Mouse (Mus musculus): ENCODE data around the gene Eif2b3. TPM values are rescaled to one million over a fixed set of nuclear protein-coding genes. Genes with fewer than 3 reads are reported as not detected.

The Eif2b3 gene
- total RNA-seq, 2 experiments from 2014 or later = 27.0 to 30.2 TPM

DNA sequence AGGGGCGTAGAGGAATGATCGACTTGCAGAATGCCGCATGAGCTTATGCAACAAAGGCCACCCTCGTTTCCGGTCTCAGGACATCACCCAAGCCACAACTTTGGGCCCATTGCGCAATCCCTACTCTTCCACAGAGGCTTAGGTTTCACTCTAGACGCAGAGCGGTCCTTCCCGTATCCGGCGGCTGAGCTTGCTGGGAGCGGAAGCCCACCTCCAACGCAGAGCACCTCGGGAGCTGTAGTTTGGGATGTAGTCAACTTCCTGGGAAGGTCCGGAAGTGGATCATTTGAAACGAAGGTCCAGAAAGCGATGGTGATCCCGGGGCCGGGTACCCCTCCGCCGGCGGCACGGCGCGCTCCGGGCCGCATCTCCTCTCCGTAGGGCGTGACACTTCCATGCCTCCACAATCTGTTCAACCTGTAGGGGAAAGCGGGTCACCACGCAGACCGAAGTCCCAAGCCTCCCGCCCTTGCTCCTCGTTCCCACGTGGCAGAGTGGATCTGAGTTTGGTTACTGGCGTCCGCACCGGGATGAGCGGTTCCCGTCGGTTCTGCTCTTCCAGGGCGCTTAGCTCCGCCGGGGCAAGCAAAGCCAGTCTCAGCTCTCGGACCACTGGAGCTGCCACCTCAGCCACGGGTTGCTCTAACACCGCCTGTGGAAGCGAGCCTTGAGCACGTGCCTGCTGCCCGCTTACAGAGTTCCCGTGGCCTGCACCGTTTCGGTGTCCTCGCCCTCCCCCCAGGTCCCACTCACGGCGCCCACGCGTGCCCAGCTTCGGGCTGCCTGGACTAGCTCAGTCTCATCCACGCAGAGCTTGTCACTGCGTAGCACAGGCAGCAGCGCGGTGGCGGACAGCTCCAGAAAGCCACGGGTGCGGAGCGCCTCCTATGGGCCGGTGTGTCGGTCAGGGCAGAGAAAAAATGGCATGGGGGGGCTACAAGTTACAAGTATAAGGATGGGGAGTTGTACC, 101.5 kb downstream of the Eif2b3 start:
- DNase-seq = peak; percentile 92
- intact Hi-C loops (cut with DNase I) = no loop called here

DNA sequence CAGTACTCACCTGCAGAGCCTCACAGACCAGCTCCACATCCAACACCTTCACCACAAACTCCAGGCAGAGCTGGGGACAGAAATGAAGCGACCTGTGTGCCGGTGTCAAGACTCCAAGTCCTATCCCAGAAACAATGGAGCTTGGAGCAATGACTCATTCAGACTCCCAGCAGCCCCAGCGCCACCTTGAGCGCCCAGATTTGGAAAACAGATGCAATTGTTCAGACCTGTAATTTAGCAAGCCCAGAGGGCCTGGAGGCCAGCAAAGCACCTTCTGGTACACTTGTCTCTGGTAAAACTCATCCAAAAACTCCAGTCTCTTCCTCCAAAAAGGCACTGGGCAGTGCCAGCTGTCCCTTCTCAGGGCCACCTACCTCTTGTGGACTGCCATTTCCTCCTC, 103.0 kb downstream of the Eif2b3 start:
- DNase-seq = no peak
- intact Hi-C loops (cut with DNase I) = no loop called here

DNA sequence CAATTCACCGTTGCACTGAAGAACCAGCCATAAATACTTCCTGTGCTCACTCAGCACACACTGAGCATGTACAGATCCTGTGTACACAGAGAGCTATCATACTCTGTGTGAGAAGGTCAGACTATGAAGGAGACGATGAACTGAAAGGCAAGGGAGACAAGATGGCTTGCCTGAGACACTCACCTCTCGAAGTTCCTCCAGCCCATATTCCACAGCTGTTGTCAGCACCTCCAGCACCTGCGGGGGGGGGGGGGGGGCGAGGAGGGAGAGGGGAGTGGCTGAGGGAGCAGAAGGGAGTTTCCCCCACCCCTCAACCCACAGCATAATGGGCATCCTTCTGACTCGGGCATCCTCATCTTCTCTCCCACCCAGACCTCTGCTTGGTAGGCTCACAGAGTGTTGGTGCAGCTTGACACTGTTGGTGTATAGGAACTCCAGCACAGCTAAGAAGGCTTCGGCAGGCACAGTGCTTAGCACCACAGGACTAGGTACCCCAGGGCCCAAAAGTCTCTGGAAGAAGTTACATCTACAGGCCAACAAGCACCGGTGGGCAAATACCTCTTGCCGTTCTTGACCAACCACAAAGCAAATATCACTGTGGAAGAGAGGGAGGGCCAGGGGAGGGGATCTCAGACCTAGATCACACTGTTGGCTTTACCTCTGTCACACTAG, 104.5 kb downstream of the Eif2b3 start:
- intact Hi-C loops (cut with DNase I) = no loop called here
- DNase-seq = no peak

DNA sequence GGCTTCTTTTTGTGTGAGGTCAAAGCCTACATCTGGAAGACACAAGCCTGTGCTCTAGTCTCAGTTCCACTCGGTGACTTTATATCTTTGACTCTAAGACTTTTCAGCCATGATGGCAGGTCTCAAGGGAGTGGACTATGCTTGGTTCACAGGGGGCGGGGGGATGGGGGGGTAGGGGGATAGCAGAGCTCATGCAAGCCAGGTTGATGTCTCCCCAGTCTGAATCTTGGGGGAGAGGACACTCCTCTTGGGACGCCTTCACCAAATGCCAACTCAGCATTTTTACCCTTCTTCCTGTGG, 105.0 kb downstream of the Eif2b3 start:
- no peak for DNase-seq
- intact Hi-C loops (cut with DNase I) = no loop called here

DNA sequence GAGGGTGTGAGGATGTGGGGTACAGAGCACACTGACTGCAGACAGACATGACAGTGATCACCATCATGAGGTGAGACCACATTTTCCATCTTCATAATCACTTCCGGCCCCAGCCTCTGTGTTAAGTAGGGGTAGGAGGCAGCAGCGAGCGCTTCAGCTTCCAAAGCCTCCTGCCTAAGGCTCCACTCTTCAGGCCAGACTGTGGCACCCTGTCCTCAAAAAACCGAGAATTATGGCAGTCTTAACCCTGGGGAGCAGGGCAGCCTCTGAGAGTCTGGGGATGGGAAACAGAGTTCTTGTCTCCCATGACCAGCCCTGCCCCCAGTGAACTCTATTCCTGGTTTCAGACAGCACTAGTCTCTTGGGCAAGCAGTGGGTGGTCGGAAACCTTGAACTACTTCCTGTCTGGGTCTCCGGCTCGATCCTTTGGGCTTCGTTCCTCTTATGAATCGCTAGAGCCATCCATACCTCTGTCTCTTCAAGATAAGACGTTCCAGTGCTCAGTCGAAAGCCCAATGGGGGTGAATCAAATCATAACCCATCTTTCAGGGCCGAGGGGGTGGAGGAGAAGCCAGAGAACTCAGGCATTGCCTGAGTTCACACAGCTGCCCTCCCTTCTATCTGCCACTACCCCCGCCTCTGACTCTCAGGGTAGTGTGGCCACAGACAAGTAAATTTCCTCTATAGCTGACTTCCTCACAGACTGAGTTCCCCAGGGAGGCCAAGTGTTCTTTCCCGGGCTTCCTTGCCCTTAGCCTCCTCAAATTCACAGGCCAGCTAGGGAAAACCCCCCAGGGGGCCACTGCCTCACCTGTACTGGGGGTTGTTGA, 105.5 kb downstream of the Eif2b3 start:
- intact Hi-C loops (cut with DNase I) = no loop called here
- no peak for DNase-seq

DNA sequence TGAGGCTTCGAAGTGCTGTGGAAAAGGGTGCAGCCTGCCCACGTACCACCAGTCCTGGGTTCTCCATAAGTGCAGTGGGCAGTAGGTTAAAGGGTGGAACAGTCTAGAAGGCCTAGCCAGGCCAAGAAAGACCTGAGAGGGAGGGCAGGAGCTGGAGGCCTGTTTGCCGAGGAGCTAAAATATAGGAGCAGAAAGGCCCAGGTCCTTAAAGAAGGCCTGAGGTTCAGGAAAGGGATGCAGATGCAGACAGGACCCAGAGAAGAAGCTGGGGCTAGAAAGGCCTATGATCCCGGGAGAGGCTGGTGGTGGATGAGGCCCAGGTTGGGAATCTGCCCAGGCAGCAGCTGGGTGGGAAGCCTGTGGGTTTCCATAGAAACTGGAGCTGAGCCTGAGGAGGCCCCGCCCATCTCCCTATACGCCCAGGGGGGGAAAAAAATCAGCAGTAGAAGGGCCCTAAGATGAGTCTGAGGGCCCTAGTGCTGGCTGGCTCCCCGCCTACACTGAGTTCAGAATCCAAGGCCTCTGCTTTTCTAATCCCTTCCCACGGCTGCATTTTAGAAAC, 106.2 kb downstream of the Eif2b3 start, which contains the start of gene Btbd19:
Btbd19 (minus strand) TSS at position 378 of the 562 bp plus-strand sequence.
- intact Hi-C loops (cut with DNase I) = no loop called here
- peak; percentile 92 for DNase-seq

DNA sequence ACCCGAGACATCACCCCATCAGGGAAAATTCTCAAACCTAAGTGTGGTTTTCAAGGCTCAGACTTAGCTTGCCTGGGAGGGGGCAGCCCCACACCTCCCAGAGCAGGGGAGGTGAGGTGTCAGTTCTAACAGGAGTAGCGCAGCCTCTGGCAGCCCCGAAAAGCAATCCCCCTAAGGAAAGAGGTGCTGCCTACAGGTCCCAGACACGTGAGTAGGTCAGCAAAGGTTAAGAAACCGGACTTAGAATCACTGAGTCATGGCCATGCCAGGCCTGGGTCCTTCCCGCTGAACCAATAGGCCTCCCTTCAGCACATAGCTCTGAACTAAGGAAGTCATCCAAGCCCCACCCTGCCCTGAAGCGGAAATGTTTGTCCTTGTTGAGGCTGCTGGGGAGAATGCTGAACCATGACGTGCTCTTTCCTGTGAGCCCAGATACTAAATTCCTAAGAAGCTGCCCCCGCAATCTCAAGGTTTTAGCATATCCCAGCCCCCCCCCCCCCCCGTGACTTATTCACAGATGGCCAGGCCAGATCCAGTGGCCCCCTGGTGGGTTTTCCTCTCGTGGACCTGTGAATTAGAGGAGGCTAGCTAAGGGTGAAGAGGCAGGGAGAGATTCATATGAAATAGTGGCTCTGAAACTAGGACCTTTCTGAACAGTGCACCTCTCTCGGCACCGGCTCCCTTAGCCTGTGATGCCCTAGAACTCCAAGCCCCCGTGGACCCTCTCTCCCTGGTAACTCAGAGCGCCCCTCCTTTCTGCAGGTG, 106.9 kb downstream of the Eif2b3 start:
- no peak for DNase-seq
- intact Hi-C loops (cut with DNase I) = no loop called here

GRCm38 (mm10) chr4:117126675-117127290, 107.6 kb downstream of the Eif2b3 start, which contains the start of gene Tctex1d4:
Gene Tctex1d4, plus strand, starts transcription at chr4:117126794.
- intact Hi-C loops (cut with DNase I) = no loop called here
- DNase-seq = no peak

DNA sequence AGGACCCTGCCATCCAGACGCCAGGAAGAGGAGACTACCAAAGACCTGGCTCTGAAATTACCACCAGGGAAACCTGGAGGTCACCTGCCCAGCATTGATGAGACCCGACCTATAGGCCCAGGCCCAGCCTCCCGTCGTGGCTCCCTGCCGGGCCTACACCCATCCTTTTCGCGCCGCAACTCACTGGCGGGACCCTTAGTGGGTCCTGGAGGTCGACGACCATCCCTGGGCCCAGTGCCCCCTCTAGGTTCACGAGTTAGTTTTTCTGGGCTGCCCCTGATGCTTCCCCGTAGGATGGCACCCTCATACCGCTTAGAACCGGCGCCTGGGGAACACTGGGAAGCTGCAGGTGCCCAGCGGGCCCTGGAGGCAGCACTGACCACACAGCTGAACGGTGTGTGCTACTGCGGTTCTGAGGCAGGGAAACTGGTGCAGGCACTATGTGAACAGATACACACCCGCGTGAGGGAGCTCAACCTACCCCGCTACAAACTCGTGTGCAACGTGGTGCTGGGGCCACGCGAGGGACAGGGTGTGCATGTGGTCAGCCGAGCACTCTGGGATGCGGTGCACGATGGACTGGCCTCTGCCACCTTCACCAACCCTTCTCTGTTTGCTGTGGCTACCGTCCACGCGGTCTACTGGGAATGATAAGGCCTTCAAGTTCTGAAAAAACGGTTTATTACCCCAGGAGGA, 108.9 kb downstream of the Eif2b3 start:
- no peak for DNase-seq
- intact Hi-C loops (cut with DNase I) = no loop called here

- intact Hi-C loops (cut with DNase I) = no loop called here
- DNase-seq = no peak
Measured at GRCm38 (mm10) chr4:117130790-117131189, 111.6 kb downstream of the Eif2b3 start.

DNA sequence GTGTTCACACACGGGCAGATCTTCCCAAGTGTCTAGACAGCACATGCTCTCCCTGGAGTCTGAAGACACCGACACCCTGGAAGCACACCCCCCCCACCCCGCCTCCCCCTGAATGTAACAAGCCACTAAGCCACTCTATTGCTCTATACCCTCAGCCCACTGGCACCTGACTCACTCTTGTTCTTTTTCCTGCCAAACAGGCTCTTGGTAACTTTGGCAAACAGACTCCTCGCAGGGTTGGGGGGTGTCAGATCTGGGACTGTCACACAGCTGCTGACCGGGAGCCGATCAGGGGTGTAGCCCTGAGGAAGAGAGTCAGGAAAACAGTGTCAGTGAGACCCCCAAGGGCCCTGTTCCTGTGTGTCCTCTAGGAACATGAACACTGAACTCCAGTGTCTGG, 112.0 kb downstream of the Eif2b3 start:
- intact Hi-C loops (cut with DNase I) = no loop called here
- no peak for DNase-seq

- intact Hi-C loops (cut with DNase I) = no loop called here
- DNase-seq = peak; percentile 72
Measured at GRCm38 (mm10) chr4:117131890-117132793, 112.9 kb downstream of the Eif2b3 start.

- no peak for DNase-seq
- intact Hi-C loops (cut with DNase I) = no loop called here
Measured at GRCm38 (mm10) chr4:117132794-117133143, 113.6 kb downstream of the Eif2b3 start.

DNA sequence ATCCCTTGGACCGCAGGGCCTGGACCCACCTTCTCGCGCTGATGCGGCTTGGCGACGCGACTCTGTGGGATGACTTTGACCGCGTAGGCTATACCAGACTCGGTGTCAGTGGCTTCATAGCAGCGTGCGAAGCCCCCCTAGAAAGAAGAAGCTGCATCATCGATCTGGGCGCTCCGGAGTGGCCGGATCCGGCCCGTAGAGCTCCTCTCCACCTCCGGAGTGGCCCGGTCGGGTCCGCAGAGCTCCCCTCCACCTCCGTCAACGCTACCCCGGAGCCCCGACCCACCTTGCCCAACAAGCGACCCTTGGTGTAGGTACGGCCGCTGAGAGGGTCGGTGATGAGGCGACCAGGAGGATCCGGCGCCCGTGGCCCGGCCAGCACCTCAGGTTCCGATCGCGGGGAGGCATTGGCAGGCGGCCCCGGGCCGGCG, 114.2 kb downstream of the Eif2b3 start:
- intact Hi-C loops (cut with DNase I) = no loop called here
- DNase-seq = no peak

DNA sequence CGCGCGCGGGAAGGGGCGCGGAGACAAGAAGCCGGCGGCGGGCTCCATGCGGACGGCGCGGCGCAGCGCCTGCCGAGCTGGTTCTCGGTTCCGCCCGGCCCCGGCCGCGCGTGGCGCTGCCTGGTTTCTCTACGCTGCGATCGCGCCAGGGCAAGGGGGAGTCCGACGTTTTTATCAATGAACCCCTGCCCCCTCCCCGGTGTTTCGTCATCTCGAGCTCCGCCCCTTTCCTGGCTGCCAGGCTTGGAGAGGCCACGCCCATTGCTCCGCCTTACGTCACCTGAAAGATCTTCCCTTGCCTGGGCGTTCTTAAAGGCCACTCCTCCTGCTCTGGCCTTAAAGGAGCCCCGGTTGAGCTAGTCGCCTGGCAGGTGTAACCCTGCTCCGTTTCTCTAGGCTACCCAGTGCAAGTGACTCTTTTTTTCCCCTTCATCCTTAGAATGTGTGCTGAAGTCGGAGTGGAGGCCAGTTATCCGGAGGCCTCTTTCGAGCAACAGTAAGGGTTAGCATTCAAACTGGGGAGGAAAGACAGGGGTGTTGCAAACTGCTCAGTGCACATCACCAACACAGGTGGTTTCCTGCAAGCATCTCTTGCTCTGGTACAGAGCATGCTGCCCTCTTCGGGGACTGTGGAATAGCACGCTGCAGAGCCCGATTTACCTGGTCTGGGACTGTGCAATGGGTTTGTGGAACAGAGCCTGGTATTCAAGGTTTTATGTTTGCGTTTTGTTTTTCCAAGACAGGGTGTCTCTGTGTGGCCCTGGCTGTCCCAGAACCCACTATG, 114.8 kb downstream of the Eif2b3 start, which contains the start of gene Plk3:
Plk3 (minus strand) TSS at position 147 of the 784 bp plus-strand sequence.
- DNase-seq = peak; percentile 98
- intact Hi-C loops (cut with DNase I) = no loop called here

- intact Hi-C loops (cut with DNase I) = no loop called here
- no peak for DNase-seq
Measured at GRCm38 (mm10) chr4:117134601-117134995, 115.4 kb downstream of the Eif2b3 start.

DNA sequence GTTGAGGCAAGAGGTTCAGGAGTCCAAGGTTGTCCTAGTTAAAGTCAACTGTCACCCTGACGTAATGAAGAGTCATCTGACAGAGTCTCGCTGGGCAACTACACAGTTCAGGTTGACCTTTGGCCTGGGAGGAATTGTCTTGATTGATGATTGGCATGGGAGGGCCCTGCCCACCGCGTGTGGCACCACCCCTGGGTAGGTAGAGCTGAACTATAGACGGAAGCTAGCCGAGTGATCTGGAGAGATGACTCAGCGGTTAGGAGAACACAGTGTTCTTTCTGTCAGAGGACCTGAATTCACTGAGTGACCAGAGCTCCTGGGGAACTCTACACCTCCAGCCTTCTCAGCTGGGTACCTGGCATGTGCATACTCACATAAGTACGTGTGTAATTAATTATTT, 116.8 kb downstream of the Eif2b3 start:
- DNase-seq = no peak
- intact Hi-C loops (cut with DNase I) = no loop called here

All from left cerebral cortex, postnatal 4 days (tissue).